Mouse (Mus musculus): ENCODE results near the gene G3bp1. TPM values are rescaled to one million over a fixed set of nuclear protein-coding genes. Genes with fewer than 3 reads are reported as not detected.

The G3bp1 gene
- total and polyA plus RNA-seq, 3 experiments, result 145 to 233 (median 183) TPM

DNA sequence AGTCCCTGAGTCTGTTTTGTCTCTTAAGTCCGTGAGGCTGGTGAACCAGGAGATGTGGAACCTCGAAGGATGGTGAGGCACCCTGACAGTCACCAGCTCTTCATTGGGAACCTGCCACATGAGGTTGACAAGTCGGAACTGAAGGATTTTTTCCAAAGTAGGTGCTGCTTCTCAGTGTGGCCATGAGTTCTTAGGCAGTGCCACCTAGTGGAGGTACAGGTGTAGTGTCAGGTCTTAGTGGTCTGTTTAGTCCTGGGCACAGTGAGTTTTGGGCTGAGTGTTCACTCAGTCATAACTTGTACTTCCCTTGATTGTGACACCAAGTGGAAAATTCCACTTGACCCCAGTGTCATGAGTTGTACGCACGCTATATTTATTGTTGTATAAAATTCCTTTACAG is 28.4 kb downstream of the G3bp1 start:
- no peak overlapping the region for H3K9ac ChIP-seq (ENCODE audit: insufficient read depth, low read depth)
- H3K27ac ChIP-seq (ENCODE audit: insufficient read depth, low read depth), result no peak overlapping the region
- TF ChIP-seq MEF2A (IDR thresholded peaks at IDR 0.05; ENCODE audit: borderline replicate concordance, low read depth, low read length) (no peak), CTCF (conservative IDR thresholded peaks at IDR 0.05 in 1 of 2, IDR thresholded peaks at IDR 0.05 in 1 of 2; ENCODE audit: low read depth in 2 of 2, low read length in 2 of 2) (peak; percentile 75 to 86), SMC3 (IDR thresholded peaks at IDR 0.05; ENCODE audit: low read depth, low read length) (peak; percentile 45), MYC (IDR thresholded peaks at IDR 0.05; ENCODE audit: low read depth, low read length) (peak; percentile 59; the same call in 1 of the 2 replicates), RAD21 (IDR thresholded peaks at IDR 0.05; ENCODE audit: low read depth, low read length) (peak; percentile 35)
- no peak overlapping the region for H3K4me3 ChIP-seq (replicated peaks in 1 of 3; ENCODE audit: low read depth in 2 of 3, low read length in 2 of 3, poor library complexity in 1 of 3)
- DNase-seq (ENCODE audit: extremely low read depth), result peak; percentile 78
- no peaks in the 10 kb centered on the region for H3K27me3 ChIP-seq (replicated peaks)
- dilution Hi-C loops (cut with MboI; ENCODE audit: extremely low pct_ligation_motif_present, extremely low pct_unique_long_range_greater_than_20kb, low sequenced_read_pairs) (no loop called here), in situ Hi-C loops (cut with MboI; ENCODE audit: low pct_ligation_motif_present, low pct_unique_long_range_greater_than_20kb, low sequenced_read_pairs) (no loop called here)
- no peaks in the 10 kb centered on the region for H3K9me3 ChIP-seq (replicated peaks; ENCODE audit: low read length)
- H3K79me2 ChIP-seq (replicated peaks; ENCODE audit: control insufficient read depth, extremely low read depth, insufficient read depth, poor library complexity, severe bottlenecking), result peaks cover 7% of the 10 kb centered on the region; the same call in 1 of the 2 replicates
- no peak overlapping the region for H3K4me2 ChIP-seq (ENCODE audit: insufficient read depth, low read depth, poor library complexity, severe bottlenecking)
- H3K36me3 ChIP-seq (replicated peaks in 1 of 2; ENCODE audit: control insufficient read depth in 1 of 2, insufficient read depth in 1 of 2, low read length in 1 of 2), result peaks cover 76 to 94% of the 10 kb centered on the region in 2 experiments
- H3K4me1 ChIP-seq (ENCODE audit: control insufficient read depth in 1 of 2, insufficient read depth in 2 of 2), result peaks cover 0 to 12% of the 10 kb centered on the region in 2 experiments; a peak in 1 of 4 replicates

DNA sequence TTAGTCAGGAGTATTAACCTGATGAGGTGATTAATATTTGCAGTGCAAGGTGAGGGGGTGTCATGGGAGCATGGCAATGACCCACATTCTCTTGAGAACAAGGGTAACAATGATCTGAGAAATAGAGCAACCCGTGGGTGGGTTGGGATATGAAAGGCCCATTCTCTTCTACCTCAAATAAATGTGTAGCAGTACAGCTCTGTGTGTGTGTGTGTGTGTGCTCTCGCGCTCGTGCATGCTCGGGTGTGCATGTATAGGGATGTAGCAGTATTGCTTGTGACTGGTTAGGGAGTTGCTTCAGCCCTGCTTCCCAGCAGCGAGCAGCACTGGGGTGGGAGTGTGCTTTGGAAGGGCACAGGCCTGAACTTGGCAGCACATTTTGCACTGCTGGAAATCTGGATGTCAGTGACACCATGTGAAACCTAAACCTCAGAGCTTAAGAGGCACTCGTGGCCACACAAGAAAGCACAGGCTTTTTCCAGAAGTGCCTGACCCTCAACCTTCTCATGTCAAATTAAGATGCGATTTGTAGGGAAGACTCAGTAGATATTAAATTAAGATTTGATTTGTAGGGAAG is 32.6 kb downstream of the G3bp1 start:
- TF ChIP-seq E2F4 (IDR thresholded peaks at IDR 0.05; ENCODE audit: insufficient replicate concordance, low read depth, low read length), result no peak
- 0 out of 2 replicates have a peak, but pooled peaks have one; percentile 6 for TF ChIP-seq CHD2 (IDR thresholded peaks at IDR 0.05; ENCODE audit: low read length)
- Histone ChIP-seq H3K4me3 (replicated peaks in 1 of 3; ENCODE audit: low read depth in 2 of 3, low read length in 2 of 3, poor library complexity in 1 of 3) (no peak overlapping the region), H3K79me2 (replicated peaks; ENCODE audit: control insufficient read depth, extremely low read depth, insufficient read depth, poor library complexity, severe bottlenecking) (no peaks in the 10 kb centered on the region), H3K4me2 (ENCODE audit: insufficient read depth, low read depth, poor library complexity, severe bottlenecking) (no peak overlapping the region), H3K36me3 (replicated peaks in 1 of 2; ENCODE audit: control insufficient read depth in 1 of 2, insufficient read depth in 1 of 2, low read length in 1 of 2) (peaks cover 44 to 55% of the 10 kb centered on the region in 2 experiments), H3K27ac (ENCODE audit: insufficient read depth, low read depth) (no peak overlapping the region), H3K9me3 (replicated peaks; ENCODE audit: low read length) (no peaks in the 10 kb centered on the region), H3K27me3 (replicated peaks) (no peaks in the 10 kb centered on the region), H3K9ac (ENCODE audit: insufficient read depth, low read depth) (no peak overlapping the region), H3K4me1 (ENCODE audit: control insufficient read depth in 1 of 2, insufficient read depth in 2 of 2) (peaks cover 6 to 25% of the 10 kb centered on the region in 2 experiments; a peak in 3 of 4 replicates)
- DNase-seq (ENCODE audit: extremely low read depth), result no peak
- in situ Hi-C loops (cut with MboI; ENCODE audit: low pct_ligation_motif_present, low pct_unique_long_range_greater_than_20kb, low sequenced_read_pairs) (loop anchor here (25.0 kb wide), 1 partner anchor 485 kb away; no protein-coding TSS in a partner anchor), dilution Hi-C loops (cut with MboI; ENCODE audit: extremely low pct_ligation_motif_present, extremely low pct_unique_long_range_greater_than_20kb, low sequenced_read_pairs) (no loop called here)

DNA sequence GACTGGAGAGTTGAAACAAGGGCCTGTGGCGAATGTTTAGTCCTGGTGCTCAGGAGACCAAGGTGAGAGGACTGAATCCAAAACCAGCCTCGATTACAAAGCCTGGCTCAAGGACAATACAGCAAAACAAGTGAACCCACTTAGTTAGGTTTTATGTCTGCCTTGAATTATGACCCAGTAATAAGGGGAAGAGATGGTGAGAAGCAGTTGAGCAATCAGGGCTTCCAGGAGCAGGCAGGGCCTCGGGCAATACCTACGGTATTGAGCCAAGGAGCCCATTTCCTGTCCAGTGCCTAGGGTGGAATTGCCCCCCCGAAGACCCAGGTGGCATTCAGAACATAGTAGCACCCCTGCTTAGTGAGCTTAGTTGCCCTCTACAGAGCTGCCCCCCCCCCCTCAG is 33.4 kb downstream of the G3bp1 start:
- no peak overlapping the region for H3K4me3 ChIP-seq (replicated peaks in 1 of 3; ENCODE audit: low read depth in 2 of 3, low read length in 2 of 3, poor library complexity in 1 of 3)
- no peak overlapping the region for H3K9ac ChIP-seq (ENCODE audit: insufficient read depth, low read depth)
- H3K27ac ChIP-seq (ENCODE audit: insufficient read depth, low read depth), result no peak overlapping the region
- no peaks in the 10 kb centered on the region for H3K79me2 ChIP-seq (replicated peaks; ENCODE audit: control insufficient read depth, extremely low read depth, insufficient read depth, poor library complexity, severe bottlenecking)
- DNase-seq (ENCODE audit: extremely low read depth), result no peak
- peaks cover 35 to 46% of the 10 kb centered on the region in 2 experiments for H3K36me3 ChIP-seq (replicated peaks in 1 of 2; ENCODE audit: control insufficient read depth in 1 of 2, insufficient read depth in 1 of 2, low read length in 1 of 2)
- dilution Hi-C loops (cut with MboI; ENCODE audit: extremely low pct_ligation_motif_present, extremely low pct_unique_long_range_greater_than_20kb, low sequenced_read_pairs), result no loop called here
- in situ Hi-C loops (cut with MboI; ENCODE audit: low pct_ligation_motif_present, low pct_unique_long_range_greater_than_20kb, low sequenced_read_pairs), result loop anchor here (25.0 kb wide), 1 partner anchor 484 kb away; no protein-coding TSS in a partner anchor
- no peaks in the 10 kb centered on the region for H3K27me3 ChIP-seq (replicated peaks)
- no peak overlapping the region for H3K4me2 ChIP-seq (ENCODE audit: insufficient read depth, low read depth, poor library complexity, severe bottlenecking)
- TF ChIP-seq MAFK (IDR thresholded peaks at IDR 0.05; ENCODE audit: insufficient replicate concordance, low read length), result no peak
- TF ChIP-seq MXI1 (IDR thresholded peaks at IDR 0.05; ENCODE audit: low read depth, low read length), result no peak
- TF ChIP-seq TCF12 (IDR thresholded peaks at IDR 0.05; ENCODE audit: low read depth, low read length), result no peak
- no peak for TF ChIP-seq BHLHE40 (IDR thresholded peaks at IDR 0.05; ENCODE audit: low read depth, low read length)
- TF ChIP-seq NRF1 (IDR thresholded peaks at IDR 0.05; ENCODE audit: low read depth, low read length), result no peak
- no peak for TF ChIP-seq CHD1 (IDR thresholded peaks at IDR 0.05; ENCODE audit: low read depth, low read length)
- TF ChIP-seq TBP (conservative IDR thresholded peaks at IDR 0.05; ENCODE audit: low read depth, low read length), result no peak
- no peak for TF ChIP-seq GABPA (IDR thresholded peaks at IDR 0.05; ENCODE audit: insufficient replicate concordance, low read depth, low read length)
- TF ChIP-seq NELFE (IDR thresholded peaks at IDR 0.05; ENCODE audit: low read depth, low read length), result no peak
- TF ChIP-seq MEF2A (IDR thresholded peaks at IDR 0.05; ENCODE audit: borderline replicate concordance, low read depth, low read length), result no peak
- no peak for TF ChIP-seq KAT2A (IDR thresholded peaks at IDR 0.05; ENCODE audit: insufficient replicate concordance, low read length)
- no peak for TF ChIP-seq MAZ (IDR thresholded peaks at IDR 0.05; ENCODE audit: low read depth, low read length)
- no peak for TF ChIP-seq MYC (IDR thresholded peaks at IDR 0.05; ENCODE audit: low read depth, low read length)
- TF ChIP-seq SMC3 (IDR thresholded peaks at IDR 0.05; ENCODE audit: low read depth, low read length), result no peak
- TF ChIP-seq EP300 (IDR thresholded peaks at IDR 0.05; ENCODE audit: low read length), result no peak
- no peak for TF ChIP-seq CHD2 (IDR thresholded peaks at IDR 0.05; ENCODE audit: low read length)
- no peak for TF ChIP-seq ZC3H11A (IDR thresholded peaks at IDR 0.05; ENCODE audit: low read depth, low read length)
- no peak for TF ChIP-seq JUND (conservative IDR thresholded peaks at IDR 0.05; ENCODE audit: low read depth, low read length)
- no peak for TF ChIP-seq CTCF (conservative IDR thresholded peaks at IDR 0.05 in 1 of 2, IDR thresholded peaks at IDR 0.05 in 1 of 2; ENCODE audit: low read depth in 2 of 2, low read length in 2 of 2)
- TF ChIP-seq POLR2A (IDR thresholded peaks at IDR 0.05; ENCODE audit: low read depth, low read length), result no peak; the same call in 1 of the 2 replicates
- H3K9me3 ChIP-seq (replicated peaks; ENCODE audit: low read length), result no peaks in the 10 kb centered on the region
- peaks cover 6 to 25% of the 10 kb centered on the region in 2 experiments; a peak in 3 of 4 replicates for H3K4me1 ChIP-seq (ENCODE audit: control insufficient read depth in 1 of 2, insufficient read depth in 2 of 2)
